Mouse (Mus musculus) left cerebral cortex, adult 11 months (tissue): ENCODE results near the gene Gm16442.
"Not testable (repeated sequence)": the region's sequence is repeated elsewhere in the genome, so short reads cannot be mapped to it uniquely, and the experiment has no call there.

Source experiments
- DNase-seq: peaks from one replicate; pipeline ENCODE4 v3.0.0; 2022; ENCODE audit warnings: low spot score

The Gm16442 gene

GRCm38 (mm10) chr7:20122479-20122878, at the start of gene Gm16442:
Gene Gm16442, minus strand, starts transcription at chr7:20122579.
- not testable (repeated sequence) for DNase-seq

GRCm38 (mm10) chr7:20168277-20168676, 45.9 kb upstream of the Gm16442 start, which contains the start of gene Vmn1r94:
Gene Vmn1r94, minus strand, starts transcription at chr7:20168377.
- DNase-seq, result not testable (repeated sequence)

- DNase-seq, result not testable (repeated sequence)
Observed at GRCm38 (mm10) chr7:20138988-20139387, 16.6 kb upstream of the Gm16442 start, which contains the start of gene Vmn1r93. Gene Vmn1r93, minus strand, starts transcription at chr7:20139088.

- not testable (repeated sequence) for DNase-seq
Observed at GRCm38 (mm10) chr7:20099380-20099779, 23.0 kb downstream of the Gm16442 start, which contains the start of gene Vmn1r91. Gene Vmn1r91, plus strand, starts transcription at chr7:20099680.

GRCm38 (mm10) chr7:20078118-20078517, 44.3 kb downstream of the Gm16442 start:
- DNase-seq, result not testable (repeated sequence)
